Mouse (Mus musculus): ENCODE results near the gene Rusc1.

Rusc1 gene

DNA sequence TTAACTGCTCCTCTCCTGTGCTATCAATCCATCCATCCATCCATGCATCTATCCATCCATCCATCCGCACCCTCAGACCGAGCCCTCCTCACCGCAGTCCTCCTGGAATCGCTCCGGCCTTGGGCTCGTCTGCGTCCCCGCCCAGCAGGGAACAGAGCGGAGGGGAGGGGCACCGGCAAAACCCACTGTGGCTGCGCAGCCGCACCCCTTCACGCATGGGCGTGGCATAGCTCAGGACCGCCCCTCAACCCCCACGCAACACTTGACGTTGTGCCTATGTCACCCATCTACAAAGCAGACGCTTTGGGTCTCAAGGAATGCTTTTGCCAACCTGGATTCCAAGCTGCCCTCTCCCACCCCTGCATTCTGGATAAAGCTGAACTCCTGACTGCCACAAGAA is at the start of gene Rusc1:
TSS of gene Rusc1 (minus strand) at position 137 of the 400 bp plus-strand sequence.
- DNase-seq, result peak; percentile 87

DNA sequence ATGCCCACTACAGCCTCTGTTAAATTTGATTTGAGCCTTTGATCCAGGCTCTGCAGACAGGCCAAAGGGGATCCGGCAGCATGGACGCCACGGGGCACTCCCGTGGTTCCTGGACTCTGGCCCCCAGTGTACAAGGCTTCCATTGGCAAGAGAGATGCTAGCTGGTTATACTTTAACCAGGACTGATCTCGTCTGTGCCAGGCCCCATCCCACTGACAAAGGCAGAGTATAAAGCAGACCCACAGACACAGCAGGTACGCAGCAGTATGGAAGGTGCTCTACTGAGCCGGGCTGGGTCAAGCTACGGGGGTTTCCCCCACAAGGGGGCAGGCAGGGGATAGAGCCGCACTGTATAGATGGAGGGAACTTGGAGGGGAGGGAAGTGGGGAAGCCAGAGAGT is 43.3 kb upstream of the Rusc1 start:
- peak; percentile 82 for DNase-seq

DNA sequence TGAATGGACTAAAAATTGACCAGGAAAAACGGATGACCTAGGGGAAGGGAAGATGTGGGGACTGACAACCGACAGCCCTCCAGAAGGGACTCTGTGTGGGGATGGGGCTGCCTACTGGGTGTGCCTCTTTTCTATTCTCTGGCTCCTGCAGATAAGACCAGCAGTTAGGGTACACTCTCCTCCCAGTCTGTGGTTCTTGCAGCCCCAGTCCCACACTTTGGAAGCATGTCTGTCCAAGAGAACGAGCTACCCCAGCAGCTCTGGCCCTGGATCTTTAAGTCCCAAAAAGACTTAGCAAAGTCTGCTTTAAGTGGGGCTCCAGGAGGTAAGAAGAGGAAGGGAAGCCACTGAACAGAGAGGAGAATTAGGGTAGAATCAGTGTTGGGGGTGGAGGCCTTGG is 42.8 kb upstream of the Rusc1 start, which contains the start of gene Pklr:
TSS of gene Pklr (plus strand) at position 185 of the 400 bp plus-strand sequence.
- DNase-seq, result peak; percentile 83

DNA sequence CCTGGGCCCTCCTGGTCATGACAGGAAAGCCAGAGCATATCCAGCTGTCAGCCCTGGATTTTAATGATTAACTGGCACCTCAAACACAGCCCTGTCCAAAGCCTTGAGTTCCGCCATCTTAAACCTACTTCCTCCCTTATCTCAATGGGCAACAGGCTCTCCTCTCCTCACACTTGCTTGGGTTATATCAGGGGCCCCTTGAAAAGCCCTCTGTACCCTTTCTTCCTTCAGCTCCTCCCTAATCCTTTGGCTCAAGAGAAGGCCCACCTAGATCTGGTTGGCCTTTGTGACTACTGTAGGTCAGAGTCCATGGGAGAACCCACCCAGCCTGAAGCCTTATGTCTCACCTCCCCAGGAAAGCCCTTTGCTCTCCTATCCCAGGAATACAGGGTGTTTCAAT is 40.6 kb upstream of the Rusc1 start:
- DNase-seq, result peak; percentile 47

DNA sequence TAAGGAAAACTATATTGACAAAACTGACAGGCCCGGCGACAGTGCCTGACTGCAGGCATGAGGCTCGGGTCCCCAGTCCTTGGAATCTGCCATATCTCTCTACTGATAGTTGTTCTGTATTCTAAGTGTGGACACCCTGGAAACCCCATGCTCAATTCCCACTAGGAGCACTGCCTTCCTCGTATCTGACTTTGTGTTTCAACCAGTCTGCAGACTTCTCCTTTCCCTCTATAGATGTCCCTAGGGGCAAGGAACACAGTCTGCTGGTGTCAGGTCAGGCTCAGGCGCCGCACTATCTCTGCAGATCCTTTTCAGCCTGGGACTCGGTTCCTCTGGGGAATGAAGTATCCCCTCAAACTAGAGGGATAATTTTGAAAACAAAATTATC is 39.9 kb upstream of the Rusc1 start:
- no peak for DNase-seq

DNA sequence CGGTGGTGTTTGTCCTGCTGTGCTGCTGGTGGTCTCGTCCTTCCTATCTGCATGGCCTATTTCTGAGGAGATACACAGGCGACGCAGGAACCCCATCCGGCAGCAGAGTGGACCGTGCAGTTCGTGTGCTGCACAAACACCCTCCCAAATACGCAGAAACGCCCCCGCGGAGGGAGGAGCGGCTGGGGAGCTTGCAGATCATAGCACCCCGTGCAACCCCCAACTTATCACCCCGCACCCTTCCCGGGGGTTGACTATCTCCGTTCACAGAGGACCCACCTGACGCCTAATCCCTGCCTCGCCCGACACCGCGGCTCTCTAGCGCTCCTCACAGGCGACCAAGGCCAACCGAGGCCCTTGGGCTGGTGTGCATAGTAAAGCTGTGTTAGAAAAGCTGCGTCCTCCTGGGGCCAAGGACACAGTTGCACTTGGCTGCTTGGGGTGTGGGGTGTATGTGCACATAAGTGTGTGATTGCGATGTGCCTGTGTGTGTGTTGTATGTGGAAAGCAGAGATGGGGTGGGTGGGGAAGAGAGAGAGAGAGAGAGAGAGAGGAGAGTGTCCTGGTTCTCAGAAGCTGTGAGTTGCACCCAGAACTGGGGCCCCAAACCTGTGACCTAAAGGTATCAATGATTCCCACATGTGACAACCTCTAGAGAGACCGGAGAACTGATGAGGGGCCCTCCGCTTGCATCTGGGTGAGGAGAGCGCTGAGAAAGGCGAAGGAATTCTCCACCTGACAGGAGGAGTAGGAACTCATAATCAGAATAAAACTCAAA is 39.4 kb upstream of the Rusc1 start:
- DNase-seq, result peak; percentile 96

DNA sequence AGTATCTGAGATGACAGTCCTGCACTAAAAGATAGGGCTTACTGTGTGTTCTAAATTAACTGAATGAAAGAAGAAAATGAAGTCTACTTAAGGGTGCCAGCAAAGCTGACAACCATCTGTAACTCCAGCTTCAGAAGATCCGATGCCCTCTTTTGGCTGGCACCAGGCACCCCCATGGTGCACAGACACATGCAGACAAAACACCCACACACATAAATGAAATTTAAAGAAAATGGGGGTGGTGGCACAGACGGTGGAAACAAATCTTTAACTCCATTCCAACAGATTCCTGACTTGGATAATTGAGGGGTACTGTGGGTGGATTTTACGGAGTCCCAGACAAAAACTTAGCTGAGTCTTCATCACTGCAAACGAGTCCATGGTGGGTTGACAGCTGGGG is 38.7 kb upstream of the Rusc1 start:
- no peak for DNase-seq

DNA sequence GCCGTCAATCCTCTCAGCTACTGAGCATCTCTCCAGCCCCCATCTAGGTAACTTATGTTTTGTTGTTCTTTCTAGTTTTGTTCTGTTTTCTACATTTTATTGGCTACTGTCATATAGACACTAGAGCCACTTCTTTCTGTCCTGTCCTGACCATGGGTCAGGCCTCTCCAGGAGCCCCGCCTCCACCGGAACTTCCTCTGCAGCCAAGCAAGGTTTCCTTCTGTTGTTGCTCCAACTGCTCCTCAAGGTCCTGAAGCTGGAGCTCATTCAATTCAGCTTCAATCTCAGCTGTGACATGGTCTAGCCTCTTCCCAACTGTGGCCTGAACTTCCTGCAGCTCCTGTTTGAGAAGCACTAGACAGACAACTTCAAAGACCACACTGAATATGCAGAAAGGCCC is 36.8 kb upstream of the Rusc1 start:
- no peak for DNase-seq

DNA sequence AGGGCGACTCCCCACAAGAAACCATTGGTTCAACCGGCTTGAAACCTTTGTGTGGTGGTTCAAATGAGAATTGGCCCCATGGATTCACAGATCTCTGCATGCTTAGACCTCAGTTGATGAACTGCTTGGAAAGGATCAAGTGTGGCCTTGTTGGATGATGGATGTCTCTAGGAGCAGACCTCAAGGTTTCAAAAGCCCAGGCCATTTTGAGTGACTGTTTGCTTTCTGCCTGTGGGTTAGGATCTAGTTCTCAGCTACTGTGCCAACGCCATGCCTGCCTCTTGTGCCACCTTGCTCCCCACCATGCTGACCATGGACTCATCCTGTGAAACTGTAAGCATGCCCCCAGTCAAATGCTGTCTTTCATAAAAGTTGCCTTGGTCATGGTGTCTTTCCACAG is 32.9 kb upstream of the Rusc1 start:
- DNase-seq, result no peak

DNA sequence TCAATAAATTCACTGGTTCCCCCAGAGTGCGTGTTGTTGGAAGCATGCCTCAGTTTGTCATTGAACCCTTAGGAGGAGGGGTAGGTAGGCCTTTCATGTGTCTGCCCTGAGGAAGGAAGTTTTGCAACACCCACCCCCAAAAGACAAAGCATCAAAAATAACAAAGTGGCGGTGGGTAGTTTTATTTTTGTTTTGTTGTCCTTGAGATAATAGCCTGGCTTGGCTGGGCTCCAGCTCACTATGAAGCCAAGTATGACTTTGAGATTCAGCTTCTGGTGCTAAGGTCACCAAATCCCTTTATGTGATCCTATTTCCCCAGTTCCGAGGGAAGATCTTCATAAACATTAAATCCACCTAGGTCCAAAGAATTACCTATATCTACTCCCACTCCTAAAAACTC is 31.1 kb upstream of the Rusc1 start:
- no peak for DNase-seq

DNA sequence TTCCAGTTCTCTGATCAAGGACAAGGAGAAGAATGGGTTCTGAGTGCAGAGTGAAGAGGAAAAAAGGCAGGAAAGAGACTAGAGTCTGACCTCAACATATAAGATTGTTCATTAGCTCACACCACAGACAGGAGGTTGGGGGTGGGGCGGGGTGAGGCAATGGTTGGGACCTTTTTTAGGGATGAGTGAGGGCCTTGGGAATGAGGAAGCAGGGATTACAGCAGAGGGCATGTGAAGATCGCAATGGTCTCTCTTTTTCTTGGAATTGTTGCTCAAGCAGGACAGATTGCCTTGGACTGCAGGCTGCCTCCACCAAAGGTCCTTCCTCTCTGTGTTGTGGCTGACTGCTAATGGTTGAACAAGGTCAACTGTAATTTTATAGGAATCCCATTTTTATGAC is 30.2 kb upstream of the Rusc1 start:
- DNase-seq, result no peak

DNA sequence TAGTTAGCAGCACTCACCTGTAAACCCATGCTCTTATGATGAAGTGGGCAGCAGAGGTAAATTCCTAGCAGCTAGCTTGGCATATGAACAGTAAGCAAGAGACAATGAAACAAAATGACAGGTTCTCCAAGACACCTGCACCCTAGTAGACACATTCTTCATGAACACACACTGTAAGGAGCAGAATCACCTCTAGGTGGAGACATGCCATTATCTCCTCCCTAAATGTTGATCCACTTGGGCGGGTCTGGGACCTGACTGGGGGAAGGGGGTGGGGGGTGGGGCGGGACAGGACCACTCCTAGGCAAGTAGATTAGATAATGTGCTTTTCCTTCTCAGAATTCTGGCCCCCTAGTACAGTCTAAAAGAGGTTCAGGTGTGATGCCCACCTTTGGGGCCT is 22.4 kb upstream of the Rusc1 start:
- peak; percentile 84 for DNase-seq

DNA sequence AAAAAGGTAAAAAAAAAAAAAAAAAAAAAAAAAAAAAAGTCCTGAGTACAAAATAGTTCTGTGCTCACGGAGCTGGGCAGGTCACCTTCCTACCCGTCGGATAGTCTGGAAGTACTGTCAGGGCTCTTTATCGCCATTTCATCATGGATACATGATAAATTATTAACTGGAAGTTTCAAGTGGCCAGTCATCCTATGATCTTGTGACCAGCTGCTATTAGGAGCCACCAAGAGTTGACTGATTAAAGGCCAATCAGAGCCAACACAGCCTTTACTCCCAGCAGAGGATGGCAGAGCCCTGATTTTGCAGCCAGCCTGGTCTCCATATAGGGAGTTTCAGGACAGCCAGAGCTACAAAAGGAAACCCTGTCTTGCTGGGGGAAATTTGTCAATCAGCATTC is 19.9 kb upstream of the Rusc1 start:
- DNase-seq, result no peak

DNA sequence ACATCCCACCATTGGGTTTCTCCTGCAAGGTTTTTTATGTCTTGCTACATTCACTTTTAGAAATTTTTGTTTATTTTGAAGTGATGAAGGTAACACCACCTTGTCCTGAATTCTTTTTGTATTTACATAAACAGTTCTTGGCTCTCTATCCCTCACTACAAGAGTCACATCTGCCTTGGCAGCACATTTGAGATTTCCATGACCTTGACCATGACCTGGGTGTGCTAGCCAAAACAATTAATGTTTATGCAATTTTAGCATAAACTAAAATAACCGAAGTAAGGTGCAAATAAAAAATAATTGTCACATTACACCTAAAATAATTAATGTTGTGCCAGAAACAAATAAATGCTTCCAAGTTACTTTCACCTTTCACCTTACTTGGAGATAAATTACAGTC is 15.0 kb upstream of the Rusc1 start:
- no peak for DNase-seq

DNA sequence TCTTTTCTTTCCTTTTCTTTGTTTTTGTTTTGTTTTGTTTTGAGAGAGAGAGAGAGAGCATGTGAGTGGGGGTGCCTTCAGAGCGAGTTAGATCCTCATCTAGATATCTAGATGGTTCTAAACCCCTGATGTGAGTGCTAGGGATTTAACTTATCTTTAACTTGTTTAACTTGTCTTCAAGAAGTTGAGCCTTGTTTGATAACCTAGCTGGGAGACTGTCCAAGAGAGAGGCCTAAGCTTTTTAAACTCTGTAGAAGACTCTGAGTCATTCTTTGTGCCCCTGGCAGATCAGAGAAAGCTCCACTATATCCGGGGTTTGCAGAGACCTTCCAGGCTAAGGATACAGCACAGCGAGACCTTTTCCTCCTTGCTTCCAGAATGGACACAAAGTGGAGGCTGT is 14.4 kb upstream of the Rusc1 start:
- DNase-seq, result no peak

DNA sequence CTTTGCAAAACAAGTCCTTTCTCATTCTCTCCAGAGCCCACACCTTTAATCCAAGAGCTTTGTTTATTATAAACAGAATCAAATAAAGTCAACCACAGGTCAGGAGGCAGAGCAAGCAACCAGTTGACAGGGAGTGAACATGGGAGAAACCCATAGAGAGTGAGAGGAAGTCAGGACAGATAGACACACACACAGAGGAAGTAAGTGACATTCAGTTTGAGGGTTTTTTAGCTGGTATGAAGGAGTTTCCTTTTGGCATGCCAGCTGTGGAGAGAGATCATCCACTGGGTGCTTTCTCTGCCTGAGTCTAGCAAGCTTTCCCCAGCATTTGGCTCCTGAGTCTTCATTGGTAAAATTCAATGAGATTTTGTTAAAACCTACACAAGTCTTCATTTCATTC is 13.8 kb upstream of the Rusc1 start:
- no peak for DNase-seq

DNA sequence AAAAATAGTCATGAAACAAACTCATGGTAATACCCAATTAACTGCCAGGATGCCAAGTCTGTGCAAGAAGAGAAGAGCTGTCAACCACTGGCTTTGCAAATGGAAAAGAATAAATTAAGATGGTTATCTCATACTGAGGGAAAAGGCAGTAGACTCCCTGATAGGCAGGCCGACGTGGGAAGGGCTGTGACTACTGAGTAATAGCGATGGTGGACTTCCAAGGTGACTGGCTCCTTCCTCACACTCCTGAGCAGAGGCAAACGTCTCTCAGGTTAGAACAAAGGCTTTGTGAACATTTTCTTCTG is 10.1 kb upstream of the Rusc1 start:
- DNase-seq, result no peak

DNA sequence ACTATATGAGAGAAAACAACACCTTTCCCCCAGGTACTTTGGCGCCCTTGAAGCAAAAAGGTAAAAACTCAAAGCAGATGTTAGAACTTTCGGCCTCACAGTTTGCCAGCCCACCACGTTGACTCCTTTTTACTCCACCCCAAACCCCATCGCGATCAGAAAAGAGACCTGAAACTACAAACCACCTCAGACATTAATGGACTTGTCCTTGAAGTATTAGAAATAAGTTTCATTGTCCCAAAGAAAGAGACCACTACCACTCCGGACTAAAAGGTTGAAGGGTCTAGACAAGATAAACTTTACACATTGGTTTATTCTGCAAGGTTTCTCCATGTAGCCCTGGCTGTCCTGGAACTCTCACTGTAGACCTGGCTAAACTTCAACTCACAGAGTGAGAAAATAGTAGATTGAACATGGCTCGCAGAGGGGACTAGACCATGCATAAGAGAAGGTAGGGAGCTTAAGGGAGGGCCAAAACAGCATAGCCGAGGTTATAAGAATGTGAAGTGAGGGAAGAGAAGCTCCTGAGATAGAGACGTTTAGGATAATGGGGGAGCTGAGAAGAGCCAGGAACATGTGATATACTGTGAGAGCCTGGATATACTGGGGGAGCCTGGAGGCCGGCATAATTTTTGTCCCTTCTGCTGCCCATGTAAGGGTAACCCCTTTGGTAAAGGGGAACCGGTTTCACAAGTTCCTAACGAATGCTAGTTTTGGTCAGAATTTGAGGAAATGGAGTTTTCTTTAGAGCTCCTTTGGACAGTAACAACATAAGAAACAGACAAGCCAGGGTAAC is 9.6 kb upstream of the Rusc1 start:
- no peak for DNase-seq

DNA sequence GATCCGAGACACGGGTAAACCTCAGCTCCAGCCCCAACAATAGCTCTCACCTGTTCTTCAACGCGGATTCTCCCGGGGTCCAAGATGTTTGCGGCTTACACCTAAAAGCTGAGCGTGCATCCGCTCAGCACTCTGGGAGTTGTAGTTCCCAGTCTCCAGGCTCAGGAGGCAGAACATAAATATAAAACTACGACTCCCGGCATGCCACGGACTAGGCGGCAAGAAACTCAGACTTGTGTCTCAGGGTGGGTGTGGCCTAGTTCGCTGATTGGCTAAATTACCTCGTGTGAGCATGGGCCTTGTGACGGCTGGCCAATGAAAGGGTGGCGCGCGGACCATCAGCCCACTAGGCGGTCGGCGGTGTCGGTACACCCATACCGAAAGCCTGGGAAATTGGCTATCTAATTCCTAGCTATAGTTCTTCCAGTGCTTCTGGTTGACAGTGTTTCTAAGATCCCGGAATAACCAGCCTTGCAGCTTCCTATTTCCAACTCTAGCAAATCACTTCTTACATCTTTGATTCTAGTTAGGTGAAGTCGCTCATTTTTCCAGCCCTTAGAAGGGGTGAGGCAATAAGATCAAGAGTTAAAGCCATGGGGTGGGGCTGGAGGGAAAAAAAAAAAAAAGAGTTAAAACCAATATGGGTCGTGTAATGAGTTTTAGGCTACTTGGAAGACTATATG is 8.8 kb upstream of the Rusc1 start, which contains the start of gene Fdps:
TSS of gene Fdps (minus strand) at position 148 of the 683 bp plus-strand sequence.
- DNase-seq, result peak; percentile 97

DNA sequence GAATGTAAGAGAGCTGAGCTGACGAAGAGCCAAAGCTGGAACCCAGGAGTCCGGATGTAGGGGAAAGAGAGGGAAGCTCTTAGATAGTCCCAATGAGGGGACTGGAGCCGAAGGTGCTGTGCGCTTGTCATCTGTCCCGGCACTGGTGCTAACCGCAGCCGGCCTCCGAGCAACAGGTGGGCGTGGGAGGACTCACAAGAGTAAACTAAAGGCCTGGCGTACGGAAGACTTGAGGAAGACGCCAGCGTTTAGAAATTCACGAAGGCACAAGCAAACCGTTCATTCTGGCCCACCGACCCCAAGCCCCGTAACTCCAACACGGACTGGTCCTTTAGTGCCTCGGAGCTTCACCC is 8.3 kb upstream of the Rusc1 start:
- no peak for DNase-seq

DNA sequence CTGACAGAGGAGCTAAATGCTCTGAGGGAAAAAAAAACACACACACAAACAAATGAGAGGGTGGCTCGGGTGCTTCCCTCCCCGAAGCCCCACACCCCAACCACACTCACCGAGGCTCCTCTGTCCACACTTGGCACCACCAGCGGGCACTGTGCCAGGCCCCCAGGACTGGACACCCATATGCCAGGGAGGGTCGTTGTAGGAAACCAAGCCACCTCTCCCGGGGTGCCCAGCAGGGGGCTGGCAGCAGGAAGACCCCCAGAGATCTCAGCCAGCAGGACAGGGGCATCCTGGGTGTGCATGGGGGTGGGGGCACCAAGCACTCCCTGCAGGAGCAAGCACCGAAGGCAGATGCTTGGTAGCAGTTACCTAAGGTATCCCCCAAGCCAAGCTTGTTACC is 7.7 kb upstream of the Rusc1 start, which contains the start of gene Gm43738:
TSS of gene Gm43738 (minus strand) at position 289 of the 400 bp plus-strand sequence.
- DNase-seq, result no peak

DNA sequence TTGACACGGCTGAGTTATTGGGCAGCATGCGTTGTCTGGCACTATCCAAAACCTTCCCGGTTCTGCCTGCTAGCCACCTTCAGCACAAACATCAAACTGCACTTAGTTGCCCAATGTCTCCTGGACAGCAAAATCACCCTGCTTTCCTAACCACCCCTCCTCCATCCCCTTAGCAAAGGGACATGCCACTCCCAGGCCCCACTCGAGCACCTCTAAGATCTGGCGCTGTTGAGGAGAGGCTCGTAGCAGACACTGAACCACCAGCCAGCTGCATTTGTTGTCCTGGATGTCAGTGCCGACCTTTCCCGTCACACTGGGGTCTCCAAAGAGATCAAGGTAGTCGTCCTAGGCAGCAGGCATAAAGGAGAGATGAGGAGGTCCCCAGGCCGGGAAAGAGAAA is 910 bp upstream of the Rusc1 start:
- no peak for DNase-seq

DNA sequence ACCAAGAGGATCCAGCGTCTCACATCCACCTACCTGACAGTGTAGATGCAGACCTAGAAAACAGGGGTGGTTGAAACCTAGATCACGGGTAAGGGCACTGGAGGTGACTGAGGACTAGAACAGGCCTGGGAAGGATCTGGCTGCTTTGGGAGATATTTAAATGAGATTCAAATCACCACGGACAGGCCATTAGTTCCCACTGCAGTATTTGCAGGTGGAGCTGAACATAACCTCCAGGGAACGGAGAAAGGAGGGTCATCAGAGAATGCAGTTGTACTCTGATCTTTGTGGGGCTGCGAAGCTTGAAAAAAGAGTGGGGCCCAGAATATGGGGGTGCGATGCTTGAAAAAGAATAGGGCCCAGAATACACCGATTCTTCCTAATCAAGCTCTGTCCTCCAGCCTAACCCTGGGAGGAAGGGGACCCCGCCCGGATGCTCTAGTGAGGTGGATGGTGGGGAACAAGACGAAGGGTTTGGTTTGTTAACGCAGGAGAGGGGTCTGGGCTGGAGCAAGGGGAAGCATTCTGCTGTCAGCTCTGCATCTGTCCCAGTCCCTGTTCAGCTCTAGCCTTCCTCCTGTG is 511 bp downstream of the Rusc1 start:
- DNase-seq, result no peak

Data from liver (tissue).